Mouse (Mus musculus) lung, embryonic 14.5 days (tissue): Measurements from ENCODE around the gene Daxx. TPM values are rescaled to one million over a fixed set of nuclear protein-coding genes. Genes with fewer than 3 reads are reported as not detected.

ENCODE experiments used
- ATAC-seq: fragments of 200-750 bp; cut with Nextera tagmentation; 2 replicates; pipeline ENCODE4 v1.8.0; 2017; ENCODE audit warnings: mild to moderate bottlenecking, moderate TSS enrichment, moderate library complexity; ENCODE audit not compliant: insufficient read depth
- DNase-seq: peaks from one replicate; pipeline ENCODE4 v3.0.0-alpha.2; 2015
- H3K27ac ChIP-seq: fragments of 300-500 bp; sonication (generic); 2 replicates; pipeline ENCODE4 v1.5.1; 2014; ENCODE audit warnings: low read depth, mild to moderate bottlenecking, moderate library complexity
- H3K27me3 ChIP-seq: fragments of 300-500 bp; sonication (generic); 2 replicates; pipeline ENCODE4 v1.6.1; 2014; ENCODE audit warnings: low read length, control low read depth; ENCODE audit not compliant: insufficient read depth
- H3K36me3 ChIP-seq: fragments of 300-500 bp; sonication (generic); 2 replicates; pipeline ENCODE4 v1.6.1; 2014; ENCODE audit warnings: control low read depth; ENCODE audit not compliant: insufficient read depth
- H3K4me1 ChIP-seq: fragments of 300-500 bp; sonication (generic); 2 replicates; pipeline ENCODE4 v1.6.1; 2014; ENCODE audit warnings: antibody characterized with exemption, control low read depth; ENCODE audit not compliant: insufficient read depth
- H3K4me2 ChIP-seq: fragments of 300-500 bp; sonication (generic); 2 replicates; pipeline ENCODE4 v1.6.1; 2014; ENCODE audit warnings: mild to moderate bottlenecking
- H3K4me3 ChIP-seq: fragments of 300-500 bp; sonication (generic); 2 replicates; pipeline ENCODE4 v1.5.1; 2014; ENCODE audit warnings: low read depth, low read length
- H3K9ac ChIP-seq: fragments of 300-500 bp; sonication (generic); 2 replicates; pipeline ENCODE4 v1.6.1; 2014
- H3K9me3 ChIP-seq: fragments of 300-500 bp; sonication (generic); 2 replicates; pipeline ENCODE4 v1.6.1; 2016; ENCODE audit warnings: low read depth, low read length, control low read depth
- CTCF ChIP-seq: IDR thresholded peaks from 2 replicates; pipeline ENCODE4 v1.5.1; 2016; ENCODE audit warnings: antibody characterized with exemption, low read depth
- WGBS: fragments of 180-500 bp; shearing (Covaris S2); extraction: QIAGEN DNeasy Blood & Tissue Kit; methylation state at CpG from one replicate; pipeline ENCODE4 v1.1.7; 2014; 5-methylcytosine and 5-hydroxymethylcytosine counted together
- polyA plus RNA-seq: library from polyadenylated mRNA; unstranded; fragments of >200 nt; fragmentation: Nextera tagmentation; extraction: Ambion mirVana; gene quantifications from 2 replicates; pipeline ENCODE4 v1.2.1, GENCODE M21; 2014

Gene Daxx
- polyA plus RNA-seq, 1 experiment from 2014 or later = 47.1 TPM

GRCm38 (mm10) chr17:33918293-33919203 lies 9.3 kb downstream of the Daxx start:
- Histone ChIP-seq H3K4me1 (peaks cover 5% of the 10 kb centered on the region; the same call in 1 of the 2 replicates), H3K9ac (peak overlapping the region; percentile 71; the same call in 1 of the 2 replicates), H3K27me3 (no peaks in the 10 kb centered on the region), H3K9me3 (no peaks in the 10 kb centered on the region), H3K4me3 (peak overlapping the region; percentile 68), H3K36me3 (peaks cover 33% of the 10 kb centered on the region), H3K4me2 (peak overlapping the region; percentile 100), H3K27ac (peak overlapping the region; percentile 84)
- no peak for DNase-seq
- WGBS = 49% methylated on average over 37 of the region's 37 CpGs
- no peak for ATAC-seq
- no peak for TF ChIP-seq CTCF

DNA sequence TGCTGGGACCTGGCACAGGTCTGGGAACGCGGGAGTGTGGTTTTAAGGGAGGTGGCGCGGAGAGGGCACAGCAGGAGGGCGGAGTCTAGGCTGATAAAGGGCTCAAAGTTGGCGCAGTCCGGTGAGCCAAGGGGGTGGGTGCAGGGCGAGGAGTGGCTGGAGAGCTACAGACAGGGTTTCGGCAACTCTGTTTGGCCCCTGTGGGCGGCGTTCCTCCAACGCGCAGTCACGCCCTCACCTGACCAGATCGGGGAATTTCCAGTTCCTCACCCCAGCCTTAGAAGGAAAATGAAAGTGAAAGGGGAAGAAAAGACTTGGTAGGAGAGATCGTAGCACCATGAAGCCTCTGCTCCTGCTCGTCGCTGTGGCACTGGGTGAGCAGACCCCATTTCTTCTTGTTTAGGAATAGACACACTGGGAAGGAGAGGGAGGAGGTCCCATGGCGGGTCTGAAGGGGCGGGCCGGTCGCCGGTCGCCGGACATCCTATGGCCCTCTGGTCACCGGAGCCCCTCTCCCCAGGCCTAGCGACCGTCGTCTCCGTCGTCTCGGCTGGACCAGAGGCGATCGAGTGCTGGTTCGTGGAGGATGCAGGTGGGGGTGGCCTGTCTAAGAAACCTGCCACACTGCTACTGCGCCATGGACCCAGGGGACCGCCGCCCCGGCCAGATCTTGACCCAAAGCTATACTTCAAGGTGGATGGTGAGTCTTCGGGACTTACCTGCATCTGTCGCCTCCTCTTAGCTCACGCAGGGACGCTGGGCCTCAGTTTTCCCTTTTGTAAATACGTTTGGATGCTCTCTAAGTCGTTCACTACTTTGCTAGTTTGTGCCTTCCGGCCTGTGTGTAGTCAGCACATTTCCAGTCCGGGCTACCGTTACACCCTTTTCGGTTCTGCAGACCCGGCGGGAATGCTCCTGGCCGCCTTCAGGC lies 10.4 kb downstream of the Daxx start:
- H3K4me1 ChIP-seq = peaks cover 5% of the 10 kb centered on the region; the same call in 1 of the 2 replicates
- DNase-seq = peak; percentile 77

GRCm38 (mm10) chr17:33920282-33921097 lies 11.3 kb downstream of the Daxx start:
- WGBS = 1% methylated on average over 36 of the region's 36 CpGs
- Histone ChIP-seq H3K4me2 (peak overlapping the region; percentile 100), H3K36me3 (peaks cover 16% of the 10 kb centered on the region; the same call in 1 of the 2 replicates), H3K27ac (peak overlapping the region; percentile 84), H3K4me3 (peak overlapping the region; percentile 68), H3K27me3 (no peaks in the 10 kb centered on the region), H3K9ac (peak overlapping the region; percentile 71), H3K4me1 (peaks cover 5% of the 10 kb centered on the region; the same call in 1 of the 2 replicates), H3K9me3 (no peaks in the 10 kb centered on the region)
- peak; percentile 87 for TF ChIP-seq CTCF
- DNase-seq (peak; percentile 95), ATAC-seq (peak; percentile 71)

More for the DNA sequence above, 10.4 kb downstream of the Daxx start:
- H3K9me3 ChIP-seq = no peaks in the 10 kb centered on the region
- under 1% methylated on average over 52 of the region's 52 CpGs for WGBS
- peak overlapping the region; percentile 68 for H3K4me3 ChIP-seq
- no peaks in the 10 kb centered on the region for H3K27me3 ChIP-seq
- H3K27ac ChIP-seq = peak overlapping the region; percentile 84
- peaks cover 23% of the 10 kb centered on the region; the same call in 1 of the 2 replicates for H3K36me3 ChIP-seq
- peak; percentile 24; the same call in 1 of the 2 replicates for TF ChIP-seq CTCF
- ATAC-seq = peak; percentile 11; the same call in 1 of the 2 replicates
- peak overlapping the region; percentile 71 for H3K9ac ChIP-seq
- H3K4me2 ChIP-seq = peak overlapping the region; percentile 100

DNA sequence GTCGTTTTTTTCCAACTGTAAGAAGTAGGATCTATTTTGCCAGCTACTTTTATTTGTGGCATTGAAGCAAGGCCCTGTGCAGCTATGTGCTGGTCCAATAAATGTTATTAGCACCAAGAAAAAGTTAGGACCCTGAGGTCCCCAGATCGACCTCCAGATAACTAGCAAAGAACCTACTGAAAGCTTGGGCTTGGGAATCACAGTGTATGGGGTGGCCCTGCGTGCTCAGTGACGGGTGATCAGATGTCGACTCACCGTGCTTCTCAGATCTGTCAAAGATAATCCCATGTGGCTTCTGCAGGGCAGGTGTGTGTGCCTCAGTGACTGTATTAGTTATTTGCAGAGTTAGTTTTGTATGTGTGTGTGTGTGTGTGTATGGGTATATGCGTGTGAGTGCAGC lies 12.1 kb downstream of the Daxx start:
- peaks cover 20% of the 10 kb centered on the region; the same call in 1 of the 2 replicates for H3K36me3 ChIP-seq
- no peak overlapping the region for H3K4me2 ChIP-seq
- no peaks in the 10 kb centered on the region for H3K9me3 ChIP-seq
- H3K27ac ChIP-seq = no peak overlapping the region
- no peaks in the 10 kb centered on the region for H3K27me3 ChIP-seq
- TF ChIP-seq CTCF = no peak
- WGBS = 79% methylated on average over 7 of the region's 7 CpGs
- no peak overlapping the region for H3K9ac ChIP-seq
- peaks cover 5% of the 10 kb centered on the region; the same call in 1 of the 2 replicates for H3K4me1 ChIP-seq
- DNase-seq (no peak), ATAC-seq (no peak)
- no peak overlapping the region for H3K4me3 ChIP-seq

- 83% methylated on average over 10 of the region's 10 CpGs for WGBS
- Histone ChIP-seq H3K9ac (no peak overlapping the region), H3K9me3 (no peaks in the 10 kb centered on the region), H3K36me3 (peaks cover 6% of the 10 kb centered on the region; the same call in 1 of the 2 replicates), H3K27ac (no peak overlapping the region), H3K4me2 (no peak overlapping the region), H3K4me1 (no peaks in the 10 kb centered on the region), H3K27me3 (no peaks in the 10 kb centered on the region), H3K4me3 (no peak overlapping the region)
- TF ChIP-seq CTCF = peak; percentile 65
- DNase-seq = peak; percentile 42
- no peak for ATAC-seq
Measured at GRCm38 (mm10) chr17:33924577-33925283, 15.5 kb downstream of the Daxx start.
